Mouse (Mus musculus) midbrain, postnatal 0 days (tissue): ENCODE measurements at regions not wholly inside any gene's neighbourhood (a gene's known extent, or its start where the extent isn't known, plus 50 kb on each side); places are given as distances from the start of the nearest gene placed in this dataset.

ENCODE experiments used
- ATAC-seq: fragments of 200-750 bp; cut with Nextera tagmentation; 2 replicates; pipeline ENCODE4 v1.8.0; 2017; ENCODE audit warnings: moderate number of reproducible peaks, mild to moderate bottlenecking, moderate TSS enrichment, moderate library complexity; ENCODE audit not compliant: low FRiP score
- DNase-seq: peaks from one replicate; pipeline ENCODE4 v3.0.0-alpha.2; 2015; ENCODE audit warnings: low spot score
- H3K27ac ChIP-seq: fragments of 300-500 bp; sonication (generic); 2 replicates; pipeline ENCODE4 v1.5.1; 2014; ENCODE audit warnings: low read depth, mild to moderate bottlenecking, low read length, mixed read lengths
- H3K27me3 ChIP-seq: fragments of 300-500 bp; sonication (generic); 2 replicates; pipeline ENCODE4 v1.6.1; 2014; ENCODE audit warnings: low read length, control low read depth, mixed read lengths; ENCODE audit not compliant: insufficient read depth
- H3K36me3 ChIP-seq: fragments of 300-500 bp; sonication (generic); 2 replicates; pipeline ENCODE4 v1.6.1; 2014; ENCODE audit warnings: low read length, control low read depth, mixed read lengths; ENCODE audit not compliant: insufficient read depth
- H3K4me1 ChIP-seq: fragments of 300-500 bp; sonication (generic); 2 replicates; pipeline ENCODE4 v1.6.1; 2014; ENCODE audit warnings: mild to moderate bottlenecking, control low read depth, antibody characterized with exemption, low read length, mixed read lengths; ENCODE audit not compliant: insufficient read depth
- H3K4me2 ChIP-seq: fragments of 300-500 bp; sonication (generic); 2 replicates; pipeline ENCODE4 v1.6.1; 2014; ENCODE audit warnings: low read depth, mild to moderate bottlenecking, low read length, mixed read lengths; ENCODE audit not compliant: poor library complexity, severe bottlenecking
- H3K4me3 ChIP-seq: fragments of 300-500 bp; sonication (generic); 2 replicates; pipeline ENCODE4 v1.5.1; 2014; ENCODE audit warnings: low read depth, mild to moderate bottlenecking, low read length, moderate library complexity
- H3K9ac ChIP-seq: fragments of 300-500 bp; sonication (generic); replicated peaks from 2 replicates; pipeline ENCODE4 v1.6.1; 2014; ENCODE audit warnings: mild to moderate bottlenecking, low read length, moderate library complexity, mixed read lengths; ENCODE audit not compliant: poor library complexity, severe bottlenecking
- H3K9me3 ChIP-seq: fragments of 300-500 bp; sonication (generic); 2 replicates; pipeline ENCODE4 v1.6.1; 2016; ENCODE audit warnings: low read length, control low read depth
- CTCF ChIP-seq: IDR thresholded peaks from 2 replicates; pipeline ENCODE4 v1.5.1; 2016; ENCODE audit warnings: antibody characterized with exemption, mild to moderate bottlenecking
- WGBS: fragments of 180-500 bp; shearing (Covaris S2); extraction: QIAGEN DNeasy Blood & Tissue Kit; methylation state at CpG from one replicate; pipeline ENCODE4 v1.1.7; 2014; 5-methylcytosine and 5-hydroxymethylcytosine counted together

GRCm38 (mm10) chr1:62872771-62873170 lies 169.7 kb downstream of the Nrp2 start:
- Histone ChIP-seq H3K4me2 (no peak overlapping the region), H3K9ac (no peak overlapping the region), H3K4me3 (no peak overlapping the region), H3K4me1 (no peaks in the 10 kb centered on the region), H3K27ac (no peak overlapping the region), H3K9me3 (no peaks in the 10 kb centered on the region), H3K36me3 (no peaks in the 10 kb centered on the region), H3K27me3 (no peaks in the 10 kb centered on the region)
- WGBS = 62% methylated on average over 5 of the region's 5 CpGs
- no peak for TF ChIP-seq CTCF
- DNase-seq (no peak), ATAC-seq (no peak)

- Histone ChIP-seq H3K27ac (no peak overlapping the region), H3K9ac (no peak overlapping the region), H3K4me3 (no peak overlapping the region), H3K36me3 (no peaks in the 10 kb centered on the region), H3K4me2 (no peak overlapping the region), H3K4me1 (no peaks in the 10 kb centered on the region), H3K27me3 (no peaks in the 10 kb centered on the region), H3K9me3 (no peaks in the 10 kb centered on the region)
- WGBS = 84% methylated on average over 9 of the region's 9 CpGs
- no peak for DNase-seq
- no peak for ATAC-seq
- TF ChIP-seq CTCF = no peak
Measured at GRCm38 (mm10) chr1:62875631-62876030, 172.5 kb downstream of the Nrp2 start.

GRCm38 (mm10) chr1:62876685-62877084 lies 173.6 kb downstream of the Nrp2 start:
- no peaks in the 10 kb centered on the region for H3K36me3 ChIP-seq
- 66% methylated on average over 3 of the region's 3 CpGs for WGBS
- H3K27ac ChIP-seq = no peak overlapping the region
- TF ChIP-seq CTCF = no peak
- H3K4me1 ChIP-seq = no peaks in the 10 kb centered on the region
- ATAC-seq (no peak), DNase-seq (no peak)
- no peak overlapping the region for H3K4me3 ChIP-seq
- H3K9ac ChIP-seq = no peak overlapping the region
- no peaks in the 10 kb centered on the region for H3K9me3 ChIP-seq
- no peaks in the 10 kb centered on the region for H3K27me3 ChIP-seq
- no peak overlapping the region for H3K4me2 ChIP-seq

GRCm38 (mm10) chr1:62880882-62881291 lies 177.8 kb downstream of the Nrp2 start:
- no peaks in the 10 kb centered on the region for H3K27me3 ChIP-seq
- H3K9me3 ChIP-seq = no peaks in the 10 kb centered on the region
- 46% methylated on average over 4 of the region's 4 CpGs for WGBS
- no peak overlapping the region for H3K27ac ChIP-seq
- no peak overlapping the region for H3K4me3 ChIP-seq
- no peak for ATAC-seq
- TF ChIP-seq CTCF = no peak
- no peak for DNase-seq
- no peaks in the 10 kb centered on the region for H3K36me3 ChIP-seq
- no peak overlapping the region for H3K4me2 ChIP-seq
- H3K4me1 ChIP-seq = no peaks in the 10 kb centered on the region
- H3K9ac ChIP-seq = no peak overlapping the region

GRCm38 (mm10) chr1:62881477-62881876 lies 178.4 kb downstream of the Nrp2 start:
- Histone ChIP-seq H3K36me3 (no peaks in the 10 kb centered on the region), H3K27ac (no peak overlapping the region), H3K4me3 (no peak overlapping the region), H3K9ac (no peak overlapping the region), H3K9me3 (no peaks in the 10 kb centered on the region), H3K4me2 (no peak overlapping the region), H3K27me3 (no peaks in the 10 kb centered on the region), H3K4me1 (no peaks in the 10 kb centered on the region)
- ATAC-seq (no peak), DNase-seq (no peak)
- 93% methylated on average over 6 of the region's 6 CpGs for WGBS
- no peak for TF ChIP-seq CTCF

- H3K9ac ChIP-seq = no peak overlapping the region
- ATAC-seq (no peak), DNase-seq (no peak)
- H3K27ac ChIP-seq = no peak overlapping the region
- H3K4me2 ChIP-seq = no peak overlapping the region
- no peaks in the 10 kb centered on the region for H3K36me3 ChIP-seq
- H3K27me3 ChIP-seq = no peaks in the 10 kb centered on the region
- H3K4me1 ChIP-seq = no peaks in the 10 kb centered on the region
- no peak for TF ChIP-seq CTCF
- no peak overlapping the region for H3K4me3 ChIP-seq
- H3K9me3 ChIP-seq = no peaks in the 10 kb centered on the region
- WGBS = 85% methylated on average over 5 of the region's 5 CpGs
Measured at GRCm38 (mm10) chr1:62882028-62882427, 178.9 kb downstream of the Nrp2 start.
